Mouse (Mus musculus) ES-E14 (cell line): ENCODE results near the gene Hmox1.

Source experiments
- CHD2 ChIP-seq: IDR thresholded peaks from 2 replicates; pipeline ENCODE4 v1.6.1; 2014; ENCODE audit warnings: mild to moderate bottlenecking, low read depth, low read length, inconsistent platforms
- HCFC1 ChIP-seq: IDR thresholded peaks from 2 replicates; pipeline ENCODE4 v1.6.1; 2012; ENCODE audit warnings: low read length, inconsistent platforms, borderline replicate concordance; ENCODE audit not compliant: insufficient read depth
- ZNF384 ChIP-seq: IDR thresholded peaks from 2 replicates; pipeline ENCODE4 v1.6.1; 2012; ENCODE audit warnings: low read depth, low read length, inconsistent platforms

DNA sequence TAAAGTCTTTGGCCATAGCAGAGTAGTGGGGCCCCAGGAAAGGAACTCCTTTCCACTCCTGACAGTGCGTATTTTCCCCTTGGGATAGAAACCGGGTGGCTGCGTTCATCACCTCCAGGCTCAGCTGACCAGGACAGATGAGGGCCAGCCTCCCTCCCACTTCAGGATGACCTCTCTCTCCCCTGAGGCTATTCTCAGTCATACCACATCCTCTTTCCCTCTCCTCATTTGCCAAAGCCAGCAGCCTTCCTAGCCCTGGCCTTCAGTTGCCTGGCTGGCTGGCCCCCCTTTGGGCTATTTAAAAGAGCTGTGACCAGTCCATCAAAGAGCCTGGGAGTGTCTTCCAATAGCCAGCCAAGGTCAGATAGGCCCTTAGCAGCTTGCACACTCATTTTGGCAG is 30.1 kb upstream of the Hmox1 start:
- TF ChIP-seq CHD2 (no peak), HCFC1 (no peak), ZNF384 (no peak)
